Mouse (Mus musculus) frontal cortex, adult 2 months (tissue): ENCODE measurements around the gene Sept8. TPM values are rescaled to one million over a fixed set of nuclear protein-coding genes. Genes with fewer than 3 reads are reported as not detected.

Experiments
- DNase-seq, 2 experiments: peaks; one replicate each; pipeline ENCODE4 v3.0.0; 2022; ENCODE audit warnings: low spot score in 1 of 2; ENCODE audit errors: extremely low spot score in 1 of 2
- polyA plus RNA-seq: library from polyadenylated mRNA; depleted of rRNA; stranded (reverse); fragments of >200 nt; gene quantifications from 2 replicates; pipeline ENCODE4 v1.2.3, GENCODE M21; 2012; rRNA removed

The Sept8 gene
- polyA plus RNA-seq, result 271 and 280 TPM in 2 replicates

DNA sequence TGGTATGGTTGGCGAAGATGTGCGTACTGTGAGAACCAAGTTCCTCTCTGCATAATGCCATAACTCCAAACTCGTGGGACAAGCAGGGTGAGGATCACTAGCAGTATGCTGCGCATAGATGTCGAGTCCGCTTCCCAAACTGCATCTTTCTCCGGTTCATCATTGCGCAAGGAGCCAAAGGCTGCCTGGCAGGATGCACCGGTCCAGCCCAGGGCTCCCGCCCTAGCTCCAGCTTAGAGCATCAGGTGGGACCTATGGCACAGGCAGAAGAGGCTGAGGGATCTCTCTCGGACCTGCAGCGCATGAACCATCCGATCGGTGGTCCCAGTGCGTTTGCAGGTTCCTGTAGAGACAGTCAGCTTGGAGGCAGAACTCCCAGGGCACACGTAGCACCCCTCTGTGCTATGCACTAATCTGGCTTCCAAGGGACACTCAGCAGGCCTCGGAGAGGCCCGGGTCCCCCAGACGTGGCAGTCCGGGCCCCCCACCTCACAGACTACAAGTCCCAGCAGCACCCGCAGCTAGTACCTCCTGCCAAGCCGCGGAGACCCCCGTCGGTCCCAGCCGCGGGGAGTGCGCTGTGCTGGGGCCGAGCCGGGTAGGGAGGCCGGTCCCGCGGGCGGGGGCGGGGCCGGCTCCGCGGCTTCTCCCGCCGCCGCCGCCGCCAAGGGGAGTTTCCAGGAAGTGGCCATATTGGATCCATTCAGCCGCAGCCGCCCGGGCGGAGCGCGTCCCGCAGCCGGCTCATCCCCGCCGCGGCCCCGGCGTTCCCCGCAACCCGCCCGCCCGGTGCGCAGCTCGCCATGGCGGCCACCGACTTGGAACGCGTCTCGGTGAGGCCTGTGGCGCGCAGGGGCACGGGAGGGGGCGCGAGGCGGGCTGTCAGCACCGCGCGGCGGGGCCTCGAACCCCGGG lies at the start of gene Sept8:
Gene Sept8, plus strand, starts transcription at position 51 of the 915 bp plus-strand sequence.
- DNase-seq, result peak in 1 of 2 experiments; percentile 53

DNA sequence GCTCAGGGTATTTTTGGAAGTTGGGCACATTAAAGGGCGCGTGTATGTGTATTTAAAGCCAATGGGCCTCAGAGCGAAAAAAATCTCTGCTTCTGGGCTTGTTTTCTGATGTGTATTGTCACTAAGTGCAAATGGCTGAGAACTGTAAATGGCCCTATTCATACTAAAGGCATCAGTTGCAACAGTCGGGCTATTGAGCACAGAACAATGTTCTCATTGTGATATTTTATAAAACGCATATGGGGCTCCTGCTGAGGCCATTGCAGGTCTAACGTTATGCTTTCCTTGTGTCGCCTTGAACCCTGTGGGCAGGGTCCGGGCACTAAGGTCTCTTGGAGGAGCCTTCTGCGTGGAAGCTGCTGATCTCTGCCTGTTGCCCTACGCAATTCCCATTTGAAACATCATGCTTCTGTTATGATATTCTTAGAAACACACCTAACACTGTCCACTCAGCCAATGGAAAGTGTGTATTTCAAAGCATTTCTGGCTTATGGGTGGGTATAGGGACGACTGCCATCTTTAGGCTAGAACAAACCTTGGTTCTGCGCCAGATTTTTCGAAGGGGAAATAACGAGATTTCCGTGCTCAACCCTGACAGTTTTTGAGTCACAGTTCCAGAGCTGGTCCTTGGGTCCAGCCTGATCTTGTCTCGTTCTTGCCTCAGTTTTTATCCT lies 49.6 kb upstream of the Sept8 start:
- DNase-seq, result no peak

DNA sequence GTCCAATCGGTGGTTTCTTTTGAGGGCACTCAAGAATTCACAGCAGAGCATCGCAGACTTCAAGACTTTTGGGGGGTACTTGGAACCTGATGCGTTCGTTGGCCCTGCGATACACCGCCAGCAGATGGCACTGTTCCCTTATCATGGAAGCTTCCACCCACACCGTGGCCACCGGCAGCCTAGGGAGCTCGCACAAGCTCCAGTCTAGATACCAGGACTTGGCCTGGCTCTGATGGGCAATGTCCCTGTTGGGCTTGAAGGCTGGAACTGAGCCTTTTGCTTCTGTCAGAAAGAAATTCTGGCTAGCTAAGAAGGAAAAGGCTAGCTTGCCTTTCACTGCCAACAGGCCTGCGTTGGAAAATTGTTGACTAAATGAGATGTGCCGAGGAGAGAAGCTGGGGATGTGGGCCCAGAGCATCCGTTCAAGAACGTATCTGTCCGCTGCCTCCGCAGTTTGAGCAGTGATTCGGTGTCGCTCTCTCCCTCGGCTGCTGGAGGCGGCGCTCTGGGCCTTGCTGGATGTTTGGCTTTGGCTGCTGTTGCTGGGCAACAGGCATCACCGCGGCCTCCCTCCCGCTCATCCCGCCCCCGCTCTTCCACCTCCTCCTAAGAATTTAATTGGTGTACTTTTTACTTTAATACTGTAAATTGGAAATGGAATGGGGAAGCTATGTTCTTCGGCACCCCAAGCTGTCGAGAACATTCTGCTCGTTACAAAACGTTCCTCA lies 48.9 kb upstream of the Sept8 start, which contains the start of gene Gm9837:
Gene Gm9837, minus strand, starts transcription at position 512 of the 728 bp plus-strand sequence.
- peak; percentile 86 to 98 for DNase-seq

DNA sequence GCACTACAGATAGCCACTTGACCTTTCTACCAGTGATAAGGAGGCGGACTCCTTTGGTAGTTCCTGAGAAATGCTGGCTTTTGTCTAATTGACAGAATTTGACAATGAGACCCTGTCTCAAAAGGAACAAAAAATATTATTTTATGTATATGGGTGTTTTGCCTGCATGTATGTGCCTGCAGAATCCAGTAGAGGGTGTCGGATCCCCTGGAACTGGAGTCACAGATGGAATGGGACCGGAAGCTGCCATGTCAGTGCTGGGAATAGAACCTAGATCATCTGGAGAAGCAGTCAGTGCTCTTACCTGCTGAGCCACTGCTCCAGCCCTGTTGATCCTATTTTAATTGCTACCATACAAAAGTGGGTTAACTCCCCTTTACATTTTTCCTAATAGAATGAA lies 46.3 kb upstream of the Sept8 start:
- no peak for DNase-seq

DNA sequence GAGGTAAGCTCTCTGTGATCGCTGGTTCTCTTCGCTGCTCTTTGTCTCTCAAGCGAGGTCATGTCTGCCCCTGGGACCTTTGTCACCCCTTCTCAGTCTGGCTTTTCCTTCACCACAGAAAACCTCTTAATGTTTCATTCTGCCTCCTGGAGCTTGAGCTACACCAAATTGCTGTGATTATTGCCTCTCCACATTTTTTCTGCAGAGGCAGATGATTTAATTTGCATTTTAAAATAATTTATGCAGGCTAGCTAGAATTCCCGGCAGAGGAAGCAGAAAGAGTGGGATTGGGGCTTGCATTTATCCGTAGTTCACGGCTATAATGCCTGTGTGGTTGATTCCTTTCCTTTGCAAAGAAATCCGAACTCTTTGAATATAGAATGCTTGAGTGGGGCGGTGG lies 43.4 kb upstream of the Sept8 start:
- peak in 1 of 2 experiments; percentile 56 for DNase-seq

DNA sequence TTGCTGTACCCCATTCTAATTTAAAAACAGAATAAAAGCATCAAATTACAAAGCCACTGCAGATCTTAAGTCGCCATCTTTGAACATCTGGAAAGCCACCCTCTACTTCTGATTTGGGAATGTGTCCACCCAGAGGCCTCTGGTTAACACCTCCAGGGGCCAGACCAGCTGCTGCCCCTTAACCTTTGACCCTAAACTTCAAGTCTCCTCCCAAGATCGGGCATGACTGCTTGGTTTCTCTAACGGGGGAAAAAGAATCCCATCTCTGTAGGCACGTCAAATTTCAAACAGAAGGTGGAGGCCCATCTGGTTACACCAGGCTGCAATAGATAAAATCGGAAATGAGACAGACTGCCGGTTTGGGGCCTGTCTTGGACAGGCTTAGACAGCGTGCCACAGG lies 41.2 kb upstream of the Sept8 start:
- DNase-seq, result no peak

DNA sequence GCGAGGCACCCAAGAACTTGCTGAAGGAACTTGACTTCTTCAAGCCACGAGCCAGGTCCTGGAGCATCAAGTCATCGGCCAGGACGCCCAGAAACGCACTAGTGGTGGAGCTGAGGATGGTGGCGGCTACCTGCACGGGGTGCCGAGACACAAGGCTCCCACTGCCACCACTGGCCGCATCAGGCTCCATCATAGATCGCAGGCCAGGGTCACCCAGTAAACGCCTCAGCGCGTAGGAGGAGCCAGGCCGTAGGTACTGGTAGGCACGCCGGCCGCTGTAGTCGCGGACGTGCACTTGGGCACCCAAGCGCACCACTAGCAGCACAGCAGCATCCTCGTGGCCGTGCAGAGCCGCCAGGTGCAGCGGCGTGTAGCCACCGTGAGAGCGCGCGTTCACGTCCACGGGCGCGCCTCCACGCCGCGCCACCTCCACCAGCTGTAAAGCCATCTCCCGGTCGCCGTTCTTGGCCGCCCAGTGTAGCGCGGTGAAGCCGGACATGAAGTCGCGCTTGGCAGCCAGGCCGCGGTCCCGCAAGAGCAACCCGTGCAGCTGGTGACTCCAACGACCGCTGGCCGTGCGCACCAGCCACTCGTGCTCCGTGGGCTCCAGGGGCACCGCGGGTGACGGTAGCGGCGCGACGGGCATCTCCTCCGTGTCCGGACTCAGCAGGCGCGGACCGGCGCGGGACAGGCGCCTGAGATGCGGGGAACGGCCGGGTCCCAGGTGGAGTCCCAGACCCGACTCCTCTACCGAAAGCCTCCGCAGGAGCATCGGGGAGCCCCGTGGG lies 40.5 kb upstream of the Sept8 start:
- DNase-seq, result no peak

DNA sequence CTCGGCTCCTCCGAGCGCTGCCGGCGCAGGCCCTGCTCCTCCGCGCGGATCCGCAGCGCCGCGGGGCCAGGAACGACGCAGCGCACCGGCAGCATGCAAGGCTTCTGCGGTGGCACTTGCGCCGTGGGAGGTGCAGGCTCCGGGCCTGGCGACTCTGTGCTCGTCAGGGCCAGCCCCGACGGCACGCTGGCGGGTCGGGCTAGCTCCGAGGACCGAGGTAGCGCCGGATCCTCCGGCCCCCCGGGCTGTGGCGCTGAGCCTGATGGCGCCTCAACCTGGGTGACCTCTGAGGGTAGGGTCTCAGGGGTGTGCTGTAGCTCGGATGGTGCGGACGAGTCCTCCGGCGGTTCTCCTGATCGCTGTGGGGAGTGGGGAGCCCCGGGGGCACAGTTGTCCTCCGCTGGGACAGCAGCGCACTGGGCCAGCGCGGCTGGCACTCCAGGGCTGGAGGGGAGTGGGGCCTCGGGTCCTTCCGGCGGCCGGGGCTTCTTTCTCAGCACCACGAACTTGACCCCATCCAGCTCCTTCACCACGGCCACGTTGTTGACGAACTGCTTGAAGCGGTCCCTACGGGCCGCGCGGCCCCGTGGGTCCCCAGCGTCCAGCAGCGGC lies 39.8 kb upstream of the Sept8 start:
- peak in 1 of 2 experiments; percentile 48 for DNase-seq

DNA sequence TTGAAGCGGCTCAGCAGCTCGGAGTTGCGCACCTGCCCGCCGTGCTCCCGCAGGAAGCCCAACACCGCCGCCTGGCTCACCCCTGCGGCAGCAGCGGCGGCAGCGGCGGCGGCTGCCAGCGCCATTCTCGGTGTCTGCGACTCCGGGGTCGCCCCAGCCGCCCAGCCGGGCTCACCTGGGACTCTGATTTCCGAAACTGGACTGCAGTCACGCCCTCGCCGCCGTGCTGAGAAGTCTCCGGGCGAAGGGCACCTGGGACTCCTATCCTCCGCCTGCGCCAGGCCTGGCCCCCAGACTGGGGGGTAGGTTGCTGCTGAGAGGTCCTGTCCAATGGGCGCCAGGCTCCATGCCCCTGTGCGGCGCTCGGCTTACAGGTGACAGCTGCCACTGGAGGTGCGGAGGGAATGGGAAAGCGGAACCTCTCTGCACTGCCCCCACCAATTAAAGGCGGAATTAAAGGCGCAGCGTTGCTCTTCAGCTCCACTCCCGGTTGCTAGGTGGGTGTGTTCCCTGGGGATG lies 39.2 kb upstream of the Sept8 start, which contains the start of the genes Gm9945 and Sowaha:
Gene Gm9945, plus strand, starts transcription at position 384 of the 519 bp plus-strand sequence.
Gene Sowaha, minus strand, starts transcription at position 492 of the 519 bp plus-strand sequence.
- DNase-seq, result peak in 1 of 2 experiments; percentile 84

DNA sequence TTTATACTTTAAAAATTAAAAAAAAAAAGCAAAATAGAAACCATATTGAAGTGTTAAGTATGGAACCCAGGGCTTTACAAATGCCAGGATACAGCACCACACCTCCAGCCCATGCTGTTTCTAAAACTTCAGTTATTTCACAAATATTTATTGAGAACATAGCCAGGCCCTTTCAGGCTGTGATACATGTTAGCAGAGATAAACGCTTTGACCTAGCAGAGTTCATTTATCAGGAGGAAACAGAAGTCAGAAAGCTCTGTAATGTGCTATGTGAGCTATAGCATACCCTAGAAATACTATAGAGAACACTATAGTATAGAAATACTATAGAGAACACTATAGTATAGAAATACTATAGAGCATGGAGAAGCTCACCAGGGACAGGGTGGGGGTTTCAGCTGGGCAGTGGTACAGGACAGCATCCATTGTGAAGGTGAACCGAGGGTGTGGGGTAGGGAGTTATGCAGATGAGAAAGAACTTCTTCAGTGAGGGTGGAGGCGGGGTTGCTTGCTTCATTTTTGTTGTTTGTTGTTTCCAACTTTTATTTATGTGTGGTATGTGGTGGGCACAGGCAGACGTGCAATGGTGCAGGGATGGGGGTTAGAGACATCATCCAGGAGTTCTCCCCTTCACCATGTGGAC lies 37.8 kb upstream of the Sept8 start:
- DNase-seq, result no peak

DNA sequence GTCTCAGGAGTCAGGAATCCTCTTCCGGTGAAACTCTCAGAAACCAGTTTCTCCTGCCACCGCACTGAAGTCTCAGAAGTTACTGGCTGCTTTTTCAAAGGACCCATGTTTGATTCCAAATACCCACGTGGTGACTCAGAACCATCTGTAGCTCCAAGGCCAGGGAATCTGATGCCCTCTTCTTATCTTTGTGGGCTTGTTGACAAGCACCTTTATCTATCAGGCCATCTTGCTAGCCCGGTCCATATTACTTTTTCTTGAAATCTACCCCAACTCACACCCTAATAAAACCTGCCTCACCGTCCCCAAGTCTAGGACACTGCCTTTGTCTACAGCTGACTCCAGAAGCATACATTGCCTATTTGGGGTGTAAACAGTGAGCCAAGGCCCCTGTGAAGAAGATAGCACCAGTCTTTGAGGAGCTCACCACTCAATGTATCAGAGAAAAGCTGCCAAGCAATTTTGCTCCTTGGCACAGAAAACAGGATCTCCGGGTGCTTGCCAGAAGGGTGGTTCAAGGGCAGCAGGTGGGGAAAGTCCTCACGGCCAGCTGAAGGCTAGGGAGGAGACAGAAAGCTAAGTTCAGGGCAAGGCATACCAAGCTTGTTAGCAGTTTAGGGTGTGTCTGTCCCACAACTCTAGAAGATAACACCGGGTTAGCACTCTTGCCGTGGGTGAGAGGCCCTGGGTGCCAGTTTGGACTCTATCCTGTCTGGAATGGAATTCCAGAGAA lies 35.7 kb upstream of the Sept8 start:
- DNase-seq, result no peak

DNA sequence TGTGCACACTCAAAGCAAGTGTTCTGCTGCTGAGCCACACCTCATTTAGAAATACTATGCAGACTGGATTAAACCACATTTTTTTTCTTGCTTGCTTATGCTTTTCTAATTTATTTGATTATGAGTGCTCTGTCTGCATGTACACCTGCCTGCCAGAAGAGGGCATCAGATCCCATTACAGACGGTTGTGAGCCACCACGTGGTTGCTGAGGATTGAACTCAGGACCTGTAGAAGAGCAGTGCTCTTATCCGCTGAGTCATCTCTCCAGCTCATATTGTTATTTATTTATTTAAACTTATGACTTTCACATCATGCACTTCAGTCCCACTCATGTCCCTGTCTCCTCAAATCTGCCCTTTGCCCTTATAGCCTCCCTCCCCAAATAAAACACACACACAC lies 33.3 kb upstream of the Sept8 start:
- no peak for DNase-seq

DNA sequence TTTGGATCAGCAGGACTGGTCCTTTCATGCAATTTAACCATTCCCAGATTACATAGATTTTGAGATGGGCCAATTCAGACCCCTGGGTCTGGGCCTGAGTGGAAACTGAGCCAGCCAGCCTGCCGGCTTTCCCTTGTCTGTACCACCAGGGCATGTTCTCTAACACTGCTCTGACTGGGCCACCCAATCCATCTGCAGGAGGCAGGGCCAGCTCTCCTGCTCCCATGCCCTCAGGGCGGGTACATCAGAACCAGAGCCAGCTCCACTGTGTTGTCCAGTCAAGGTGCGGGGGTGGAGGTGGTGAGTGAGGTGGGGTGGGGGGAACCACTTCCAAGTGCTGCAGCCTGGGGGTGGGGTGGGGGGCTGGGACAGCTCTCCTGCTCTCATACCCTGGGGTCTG lies 32.7 kb upstream of the Sept8 start:
- DNase-seq, result no peak

DNA sequence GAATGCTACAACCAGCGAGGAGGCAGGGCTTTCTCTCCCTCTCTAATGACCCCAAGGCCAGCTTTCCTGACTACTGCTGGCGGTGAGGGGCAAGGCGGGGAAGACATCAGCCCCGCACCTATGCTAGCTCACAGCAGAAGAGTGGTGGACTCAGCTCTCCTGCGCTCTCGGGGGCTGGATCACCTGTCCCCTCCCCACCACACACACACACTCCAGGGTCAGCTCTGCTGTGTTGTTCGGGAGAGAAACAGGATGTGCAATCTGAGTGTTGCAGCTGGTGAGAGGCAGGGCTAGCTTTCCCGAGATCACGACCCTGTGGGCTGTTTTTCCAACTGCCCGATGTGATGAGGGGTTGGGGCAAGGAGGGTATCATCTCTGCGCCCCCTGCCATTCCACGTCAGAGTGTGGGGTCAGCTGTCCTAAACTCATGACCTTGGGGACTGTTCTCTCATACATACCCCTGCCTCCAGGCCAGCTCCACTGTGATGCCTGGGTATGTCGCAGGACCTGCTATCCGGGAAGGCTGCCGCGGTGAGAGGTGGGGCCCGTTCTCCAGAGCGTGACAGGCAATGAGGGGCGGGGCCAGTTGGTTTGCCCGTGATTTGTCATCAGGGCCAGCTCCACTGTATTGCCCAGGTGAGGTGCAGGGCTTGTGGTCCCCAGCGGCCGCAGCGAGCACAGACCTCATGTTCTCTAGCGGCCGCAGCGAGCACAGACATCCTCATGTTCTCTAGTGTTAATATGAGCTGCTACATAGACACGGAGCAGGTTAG lies 32.0 kb upstream of the Sept8 start:
- no peak for DNase-seq

DNA sequence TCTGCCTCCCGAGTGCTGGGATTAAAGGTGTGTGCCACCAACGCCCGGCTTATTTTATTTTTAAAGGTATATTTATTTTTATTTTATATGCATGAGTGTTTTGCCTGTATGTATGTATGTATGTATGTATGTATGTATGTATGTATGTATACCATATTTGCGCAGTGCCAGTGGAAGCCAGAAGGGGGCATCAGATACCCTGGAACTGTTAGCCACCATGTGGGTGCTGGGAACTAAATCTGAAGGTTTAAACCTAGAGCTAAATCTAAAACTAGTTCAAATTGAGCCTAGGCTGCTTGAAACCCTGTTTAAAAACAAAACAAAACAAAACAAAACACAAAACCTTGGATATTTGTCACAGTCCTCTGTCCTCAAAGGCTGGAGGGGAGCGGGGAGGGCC lies 30.1 kb upstream of the Sept8 start:
- DNase-seq, result no peak

DNA sequence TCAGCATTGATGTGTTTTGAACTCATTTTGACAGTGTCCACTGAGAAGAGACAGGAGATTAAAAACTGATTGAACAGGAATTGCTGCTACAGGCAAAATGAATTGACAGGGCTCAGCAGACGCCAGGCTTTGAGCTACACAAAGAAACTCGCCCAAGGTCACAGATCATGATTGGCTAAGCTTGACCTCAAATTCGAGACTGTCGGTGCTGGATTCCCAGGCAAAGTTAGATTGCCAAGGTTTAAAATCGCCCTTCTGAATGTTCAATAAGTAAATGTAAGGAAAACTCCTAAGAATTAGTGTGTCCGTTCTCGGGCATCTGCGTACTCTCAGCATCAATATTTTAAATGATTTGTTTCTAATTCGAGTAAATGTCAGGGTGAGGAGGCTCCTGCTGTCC lies 29.6 kb upstream of the Sept8 start:
- DNase-seq, result no peak

DNA sequence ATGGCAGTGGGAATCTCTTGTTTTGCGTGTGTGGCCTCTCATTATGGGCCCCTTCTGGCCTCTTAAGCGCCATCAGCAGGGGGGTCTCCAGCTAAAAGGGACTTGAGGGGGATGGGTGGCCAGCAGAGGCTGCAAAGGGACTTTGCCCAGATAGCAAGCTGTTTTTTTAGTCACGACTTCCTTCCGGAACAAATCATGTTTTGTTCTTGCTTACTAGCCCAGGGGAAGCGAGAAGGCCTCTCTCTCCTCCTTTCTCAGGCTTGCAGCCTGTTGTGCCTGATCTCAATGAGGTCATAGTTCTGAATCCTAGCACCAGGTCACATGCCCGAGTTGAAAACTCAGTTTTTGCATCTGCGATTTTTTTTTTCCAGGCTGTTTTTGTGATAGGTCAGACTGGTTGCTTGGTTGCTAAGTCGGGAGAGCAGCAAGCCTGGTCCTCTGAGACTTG lies 27.1 kb upstream of the Sept8 start:
- DNase-seq, result no peak
